Comparison of ENCODE assay signal across 16 mouse cellular contexts in the genomic region with DNA sequence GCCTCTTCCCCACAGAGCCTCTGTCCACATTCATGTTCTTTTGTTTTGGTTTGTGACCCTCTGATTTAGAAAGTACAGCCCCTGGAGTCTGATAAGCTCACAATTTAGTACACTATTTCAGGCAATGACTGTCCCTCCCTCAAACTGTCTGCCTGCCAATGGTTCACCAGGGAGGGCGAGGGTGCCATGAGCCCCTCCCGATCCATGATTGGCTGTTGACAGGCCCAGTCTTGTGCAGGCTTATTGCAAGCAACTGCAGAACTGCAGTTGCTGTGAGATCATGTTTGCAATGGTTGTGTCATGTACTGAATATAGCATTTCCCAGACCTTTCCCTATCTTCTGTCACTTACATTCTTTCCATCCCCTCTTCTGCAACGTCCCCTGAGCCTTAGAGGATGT. TPM values are rescaled to one million over a fixed set of nuclear protein-coding genes. Genes with fewer than 3 reads are reported as not detected.
DNase-seq lines count a peak whose midpoint lies in the region; TF ChIP-seq lines count a peak whose summit lies in the region.
"Had no signal": no experiment of that assay in that cellular context is flagged by ENCODE, and none has a peak within 500 bp of the region (broad histone marks: within the 10 kb centered on the region; RNA-seq: fewer than 3 reads in every experiment).

No protein-coding gene starts in this region.

- TF ChIP-seq CTCF in gastrocnemius, adult 2 months (IDR thresholded peaks at IDR 0.05) = no peak
- TF ChIP-seq CTCF in MEL (IDR thresholded peaks at IDR 0.05 in 2 of 3, conservative IDR thresholded peaks at IDR 0.05 in 1 of 3; ENCODE audit: control insufficient read depth in 1 of 3, insufficient read depth in 1 of 3, low read depth in 2 of 3, low read length in 3 of 3, poor library complexity in 1 of 3, severe bottlenecking in 1 of 3) = no peak
- TF ChIP-seq CTCF in lung, adult 2 months (IDR thresholded peaks at IDR 0.05; ENCODE audit: insufficient read depth, low read length) = no peak

- no peaks in the 10 kb centered on the region for H3K9me3 ChIP-seq in MEL (replicated peaks; ENCODE audit: insufficient read depth, low read length)
- no peaks in the 10 kb centered on the region for H3K9me3 ChIP-seq in heart, embryonic 10.5 days
- H3K9me3 ChIP-seq: hindbrain, embryonic 10.5 days; kidney, embryonic 15.5 days; liver, embryonic 12.5 days; lung, embryonic 15.5 days; midbrain, embryonic 12.5 days had no signal

- no peak for TF ChIP-seq EP300 in MEL (IDR thresholded peaks at IDR 0.05; ENCODE audit: low read depth in 1 of 2, low read length in 2 of 2)

- no peak for TF ChIP-seq RAD21 in MEL (IDR thresholded peaks at IDR 0.05; ENCODE audit: low read depth, low read length)

- no peaks in the 10 kb centered on the region for H3K79me2 ChIP-seq in MEL (ENCODE audit: control insufficient read depth, insufficient read depth, low read length, poor library complexity)

- intact Hi-C loops in gastrocnemius, adult 2 months (cut with DNase I) = no loop called here
- intact Hi-C loops in heart, postnatal 10 days (cut with DNase I) = no loop called here

- peak; percentile 42 for DNase-seq in gastrocnemius, adult 2 months
- DNase-seq in gastrocnemius, postnatal 4 days (ENCODE audit: low spot score in 2 of 2) = no peak
- peak; percentile 6 for DNase-seq in MEL (ENCODE audit: low read depth, low spot score)
- peak; percentile 78 for DNase-seq in heart, embryonic 10.5 days (ENCODE audit: low spot score)
- peak; percentile 39 to 60 for DNase-seq in heart, postnatal 10 days
- DNase-seq in spleen, postnatal 36 days (ENCODE audit: low spot score in 2 of 2) = no peak
- DNase-seq in lung, adult 2 months = no peak
- DNase-seq: cerebellum, adult 9-11 months; right cerebral cortex, postnatal 25 days had no signal

- no peaks in the 10 kb centered on the region for H3K4me1 ChIP-seq in MEL (ENCODE audit: control insufficient read depth in 1 of 2, insufficient read depth in 2 of 2, low read length in 2 of 2)
- no peaks in the 10 kb centered on the region for H3K4me1 ChIP-seq in heart, embryonic 10.5 days
- H3K4me1 ChIP-seq in lung, adult 2 months (ENCODE audit: control insufficient read depth, insufficient read depth, low read length) = no peaks in the 10 kb centered on the region
- H3K4me1 ChIP-seq: hindbrain, embryonic 10.5 days; kidney, embryonic 15.5 days; liver, embryonic 12.5 days; lung, embryonic 15.5 days; midbrain, embryonic 12.5 days had no signal

- no peaks in the 10 kb centered on the region for H3K36me3 ChIP-seq in MEL (ENCODE audit: control insufficient read depth in 1 of 2, insufficient read depth in 2 of 2, low read length in 2 of 2)
- H3K36me3 ChIP-seq in heart, embryonic 10.5 days = no peaks in the 10 kb centered on the region
- H3K36me3 ChIP-seq: hindbrain, embryonic 10.5 days; kidney, embryonic 15.5 days; liver, embryonic 12.5 days; lung, embryonic 15.5 days; midbrain, embryonic 12.5 days had no signal

- H3K27me3 ChIP-seq in MEL (ENCODE audit: control insufficient read depth in 1 of 2, insufficient read depth in 2 of 2, low read length in 2 of 2) = peaks cover 9 to 16% of the 10 kb centered on the region in 2 experiments
- no peaks in the 10 kb centered on the region for H3K27me3 ChIP-seq in heart, embryonic 10.5 days (ENCODE audit: insufficient read depth, poor library complexity, severe bottlenecking)
- H3K27me3 ChIP-seq: liver, embryonic 12.5 days; lung, embryonic 15.5 days had no signal

- no peak overlapping the region for H3K9ac ChIP-seq in MEL (ENCODE audit: control insufficient read depth, low read depth, low read length, poor library complexity, severe bottlenecking)
- H3K9ac ChIP-seq: kidney, embryonic 15.5 days; liver, embryonic 12.5 days; lung, embryonic 15.5 days; midbrain, embryonic 12.5 days had no signal

- no peak for TF ChIP-seq POLR2A in MEL (IDR thresholded peaks at IDR 0.05; ENCODE audit: control insufficient read depth in 1 of 2, insufficient read depth in 1 of 2, low read depth in 1 of 2, low read length in 2 of 2, poor library complexity in 1 of 2)
- no peak for TF ChIP-seq POLR2A in lung, adult 2 months (IDR thresholded peaks at IDR 0.05; ENCODE audit: borderline replicate concordance, extremely low read depth, low read depth, low read length)

- H3K4me3 ChIP-seq in gastrocnemius, adult 2 months = no peak overlapping the region
- H3K4me3 ChIP-seq in MEL (ENCODE audit: control insufficient read depth in 1 of 2, insufficient read depth in 1 of 2, low read depth in 2 of 2, low read length in 2 of 2) = no peak overlapping the region
- H3K4me3 ChIP-seq in heart, embryonic 10.5 days = no peak overlapping the region
- H3K4me3 ChIP-seq in lung, adult 2 months (replicated peaks; ENCODE audit: extremely low read depth, low read depth, low read length) = no peak overlapping the region
- H3K4me3 ChIP-seq: erythroblast, embryonic 14.5 days; hindbrain, embryonic 10.5 days; kidney, embryonic 15.5 days; liver, embryonic 12.5 days; lung, embryonic 15.5 days; midbrain, embryonic 12.5 days had no signal

- 35% methylated on average over 3 of the region's 3 CpGs for WGBS in heart, embryonic 10.5 days
- WGBS in lung, adult 2 months = 64% methylated on average over 3 of the region's 3 CpGs

- H3K27ac ChIP-seq in gastrocnemius, adult 2 months = peak overlapping the region; percentile 64
- no peak overlapping the region for H3K27ac ChIP-seq in MEL (ENCODE audit: control insufficient read depth, low read depth, low read length)
- H3K27ac ChIP-seq in heart, embryonic 10.5 days = no peak overlapping the region
- H3K27ac ChIP-seq: hindbrain, embryonic 10.5 days; kidney, embryonic 15.5 days; liver, embryonic 12.5 days; lung, embryonic 15.5 days; macrophage; midbrain, embryonic 12.5 days had no signal

TF ChIP-seq in MEL, 35 proteins besides CTCF, POLR2A, EP300 and RAD21:
- TF ChIP-seq MYC (IDR thresholded peaks at IDR 0.05; ENCODE audit: low read depth, low read length) (no peak), MXI1 (IDR thresholded peaks at IDR 0.05; ENCODE audit: low read depth, low read length) (no peak), SMC3 (IDR thresholded peaks at IDR 0.05; ENCODE audit: low read depth, low read length) (no peak), CHD2 (IDR thresholded peaks at IDR 0.05; ENCODE audit: low read length) (no peak), HCFC1 (IDR thresholded peaks at IDR 0.05; ENCODE audit: low read depth, low read length) (no peak), GATA1 (IDR thresholded peaks at IDR 0.05; ENCODE audit: low read depth, low read length) (no peak), UBTF (IDR thresholded peaks at IDR 0.05; ENCODE audit: borderline replicate concordance, insufficient read depth, low read depth, low read length) (no peak), MAX (IDR thresholded peaks at IDR 0.05; ENCODE audit: low read length) (no peak), SIN3A (IDR thresholded peaks at IDR 0.05; ENCODE audit: low read length) (no peak), JUND (IDR thresholded peaks at IDR 0.05; ENCODE audit: low read depth, low read length) (no peak), E2F4 (IDR thresholded peaks at IDR 0.05; ENCODE audit: borderline replicate concordance, low read depth, low read length) (no peak), NRF1 (IDR thresholded peaks at IDR 0.05; ENCODE audit: insufficient read depth, low read depth, low read length, poor library complexity, severe bottlenecking) (no peak), BHLHE40 (IDR thresholded peaks at IDR 0.05; ENCODE audit: borderline replicate concordance, low read depth, low read length) (no peak), KAT2A (conservative IDR thresholded peaks at IDR 0.05; ENCODE audit: low read depth, low read length) (no peak), MYB (IDR thresholded peaks at IDR 0.05; ENCODE audit: low read depth, low read length) (no peak), CHD1 (IDR thresholded peaks at IDR 0.05; ENCODE audit: low read depth, low read length) (no peak), POLR2AphosphoS2 (IDR thresholded peaks at IDR 0.05; ENCODE audit: low read length) (no peak), GABPA (IDR thresholded peaks at IDR 0.05; ENCODE audit: low read depth, low read length) (no peak)

RNA-seq across cellular contexts. Expression of gene Rps6ka3, which starts 12.4 kb away (rescaled TPM):
- total RNA-seq in gastrocnemius, adult 2 months (2021) = 10 to 100 TPM; 53.7 to 59.4 TPM
- total RNA-seq in gastrocnemius, postnatal 4 days (2021) = 100 to 1,000 TPM; 108 TPM
- total RNA-seq in MEL (2012; rRNA removed) = 10.9 and 11.6 TPM in 2 replicates
- polyA plus RNA-seq in MEL (2012; ENCODE audit: insufficient read depth in 1 of 2, insufficient read length in 2 of 2, low read depth in 1 of 2, low replicate concordance in 2 of 2, missing spikeins in 1 of 2) = 10 to 100 TPM in 1 of 2 experiments, not detected in 1; 32.7 TPM
- 6.5 and 7.0 TPM in 2 replicates for polyA plus RNA-seq in heart, embryonic 10.5 days (2016; fragmentation: Nextera tagmentation; extraction: Ambion mirVana)
- total RNA-seq in heart, postnatal 10 days (2021) = 10 to 100 TPM; 57.6 to 60.7 TPM
- polyA plus RNA-seq in lung, adult 2 months (2012; rRNA removed) = 14.6 and 19.2 TPM in 2 replicates

Comparison
In these comparisons a context has a peak if more than half of its experiments do, and no peak if none do; other contexts are left out.
1. DNase-seq: peak in gastrocnemius, adult 2 months (single experiment), MEL (single experiment), heart, embryonic 10.5 days (single experiment) and heart, postnatal 10 days (2 of 2); none in gastrocnemius, postnatal 4 days (0 of 2), spleen, postnatal 36 days (0 of 2) and lung, adult 2 months (single experiment).